Mouse (Mus musculus) testis, postnatal 10 days (tissue): ENCODE measurements at regions not wholly inside any gene's neighbourhood (a gene's known extent, or its start where the extent isn't known, plus 50 kb on each side); places are given as distances from the start of the nearest gene placed in this dataset.

Experiments
- DNase-seq: peaks from one replicate; pipeline ENCODE4 v3.0.0; 2021; ENCODE audit warnings: low spot score

- DNase-seq: no peak
These were observed 153.7 kb downstream of the Cryba4 start for GRCm38 (mm10) chr5:112098469-112099085.

- DNase-seq: no peak
These were observed 150.4 kb downstream of the Cryba4 start for GRCm38 (mm10) chr5:112101739-112102590.

- no peak for DNase-seq
These were observed 141.9 kb downstream of the Cryba4 start for GRCm38 (mm10) chr5:112110306-112110969.

GRCm38 (mm10) chr5:112120766-112121165 is 131.6 kb downstream of the Cryba4 start:
- DNase-seq: no peak

GRCm38 (mm10) chr5:112121554-112121953 is 130.8 kb downstream of the Cryba4 start:
- no peak for DNase-seq

- no peak for DNase-seq
These were observed 129.7 kb downstream of the Cryba4 start for GRCm38 (mm10) chr5:112122581-112122980.

- DNase-seq: no peak
These were observed 125.1 kb downstream of the Cryba4 start for GRCm38 (mm10) chr5:112127171-112127570.

- no peak for DNase-seq
These were observed 119.6 kb downstream of the Cryba4 start for GRCm38 (mm10) chr5:112132746-112133145.

GRCm38 (mm10) chr5:112133688-112134573 is 118.4 kb downstream of the Cryba4 start:
- DNase-seq: no peak

- no peak for DNase-seq
These were observed 115.7 kb downstream of the Cryba4 start for GRCm38 (mm10) chr5:112136646-112137045.

GRCm38 (mm10) chr5:112138246-112138645 is 114.1 kb downstream of the Cryba4 start:
- no peak for DNase-seq

GRCm38 (mm10) chr5:112142731-112143130 is 109.6 kb downstream of the Cryba4 start:
- no peak for DNase-seq

GRCm38 (mm10) chr5:112143993-112144621 is 108.2 kb downstream of the Cryba4 start:
- no peak for DNase-seq

GRCm38 (mm10) chr5:112153675-112154085 is 98.6 kb downstream of the Cryba4 start:
- peak; percentile 93 for DNase-seq

- no peak for DNase-seq
These were observed 97.7 kb downstream of the Cryba4 start for GRCm38 (mm10) chr5:112154650-112155049.

GRCm38 (mm10) chr5:112155051-112155450 is 97.3 kb downstream of the Cryba4 start:
- DNase-seq: no peak

GRCm38 (mm10) chr5:112156005-112156404 is 96.3 kb downstream of the Cryba4 start:
- no peak for DNase-seq

GRCm38 (mm10) chr5:112166410-112167175 is 85.7 kb downstream of the Cryba4 start:
- DNase-seq: no peak

- DNase-seq: no peak
These were observed 84.5 kb downstream of the Cryba4 start for GRCm38 (mm10) chr5:112167790-112168189.

- no peak for DNase-seq
These were observed 81.0 kb downstream of the Cryba4 start for GRCm38 (mm10) chr5:112171325-112171724.
